ENCODE assay signal across 10 mouse cellular contexts in genomic region chr9:103363088-103363487, GRCm38 (mm10). TPM values are rescaled to one million over a fixed set of nuclear protein-coding genes. Genes with fewer than 3 reads are reported as not detected.
A peak's percentile ranks its signal among the peaks of the same experiment; 100 is the strongest.
DNase-seq lines count a peak whose midpoint lies in the region; ATAC-seq and TF ChIP-seq lines count a peak whose summit lies in the region.
"Had no signal": no experiment of that assay in that cellular context is flagged by ENCODE, and none has a peak within 500 bp of the region (broad histone marks: within the 10 kb centered on the region; RNA-seq: fewer than 3 reads in every experiment).

No protein-coding gene starts in this region.

- ATAC-seq in kidney, postnatal 0 days (replicated peaks; ENCODE audit: low FRiP score, low read depth), result no peak
- no peak for ATAC-seq in embryonic facial prominence, embryonic 15.5 days (ENCODE audit: insufficient number of reproducible peaks, low FRiP score, low TSS enrichment, low read depth)
- no peak for ATAC-seq in intestine, embryonic 16.5 days

- peak overlapping the region; percentile 78; the same call in 1 of the 2 replicates for H3K4me3 ChIP-seq in kidney, postnatal 0 days (replicated peaks; ENCODE audit: low read depth, low read length)
- peak overlapping the region; percentile 95 for H3K4me3 ChIP-seq in embryonic facial prominence, embryonic 15.5 days (replicated peaks)
- H3K4me3 ChIP-seq in intestine, embryonic 16.5 days (ENCODE audit: low read length), result peak overlapping the region; percentile 86
- peak overlapping the region; percentile 72 for H3K4me3 ChIP-seq in myocyte

- H3K4me1 ChIP-seq in kidney, postnatal 0 days (replicated peaks; ENCODE audit: insufficient read depth, low read length), result peaks cover 15% of the 10 kb centered on the region; the same call in 1 of the 2 replicates
- peaks cover 23% of the 10 kb centered on the region for H3K4me1 ChIP-seq in embryonic facial prominence, embryonic 15.5 days
- H3K4me1 ChIP-seq in intestine, embryonic 16.5 days (ENCODE audit: control insufficient read depth, insufficient read depth, low read length), result peaks cover 18% of the 10 kb centered on the region

- no peak for TF ChIP-seq CTCF in kidney, postnatal 0 days (IDR thresholded peaks at IDR 0.05; ENCODE audit: low read depth)

- H3K9ac ChIP-seq in kidney, postnatal 0 days (ENCODE audit: low read depth, low read length), result peak overlapping the region; percentile 95; the same call in 1 of the 2 replicates
- no peak overlapping the region for H3K9ac ChIP-seq in embryonic facial prominence, embryonic 15.5 days
- peak overlapping the region; percentile 96 for H3K9ac ChIP-seq in intestine, embryonic 16.5 days (ENCODE audit: low read depth, low read length)

- H3K9me3 ChIP-seq in kidney, postnatal 0 days (replicated peaks; ENCODE audit: low read length), result no peaks in the 10 kb centered on the region
- no peaks in the 10 kb centered on the region for H3K9me3 ChIP-seq in embryonic facial prominence, embryonic 15.5 days (replicated peaks)
- H3K9me3 ChIP-seq in intestine, embryonic 16.5 days (ENCODE audit: control insufficient read depth, low read length), result no peaks in the 10 kb centered on the region

- H3K36me3 ChIP-seq in kidney, postnatal 0 days (ENCODE audit: insufficient read depth, low read length), result peaks cover 19% of the 10 kb centered on the region; the same call in 1 of the 2 replicates
- H3K36me3 ChIP-seq in embryonic facial prominence, embryonic 15.5 days, result peaks cover 24% of the 10 kb centered on the region
- H3K36me3 ChIP-seq in intestine, embryonic 16.5 days (ENCODE audit: control insufficient read depth, insufficient read depth, low read length), result peaks cover 4% of the 10 kb centered on the region; the same call in 1 of the 2 replicates
- peaks cover 22% of the 10 kb centered on the region for H3K36me3 ChIP-seq in myocyte (ENCODE audit: control insufficient read depth, insufficient read depth)

- DNase-seq in kidney, postnatal 0 days (ENCODE audit: low spot score), result no peak
- DNase-seq in kidney, postnatal 36 days, result no peak
- no peak for DNase-seq in embryo, embryonic 10.5 days (ENCODE audit: low spot score)
- DNase-seq in ovary, postnatal 14 days (ENCODE audit: low spot score), result no peak
- DNase-seq in kidney, adult 18-20 months, result no peak
- DNase-seq: cerebellum, adult 18-20 months; kidney, postnatal 25 days had no signal

- H3K27me3 ChIP-seq in kidney, postnatal 0 days (ENCODE audit: insufficient read depth, low read length), result no peaks in the 10 kb centered on the region
- H3K27me3 ChIP-seq in embryonic facial prominence, embryonic 15.5 days, result no peaks in the 10 kb centered on the region
- H3K27me3 ChIP-seq in intestine, embryonic 16.5 days (replicated peaks; ENCODE audit: control insufficient read depth, insufficient read depth, low read length), result no peaks in the 10 kb centered on the region
- H3K27me3 ChIP-seq in myocyte (ENCODE audit: control insufficient read depth, insufficient read depth, insufficient read length), result no peaks in the 10 kb centered on the region

- H3K27ac ChIP-seq in kidney, postnatal 0 days, result no peak overlapping the region
- no peak overlapping the region for H3K27ac ChIP-seq in embryonic facial prominence, embryonic 15.5 days (replicated peaks)
- H3K27ac ChIP-seq in intestine, embryonic 16.5 days (ENCODE audit: low read length), result no peak overlapping the region

- peak overlapping the region; percentile 86 for H3K4me2 ChIP-seq in kidney, postnatal 0 days (ENCODE audit: low read length)
- peak overlapping the region; percentile 69 for H3K4me2 ChIP-seq in embryonic facial prominence, embryonic 15.5 days (replicated peaks)
- H3K4me2 ChIP-seq in intestine, embryonic 16.5 days (ENCODE audit: low read depth, low read length), result peak overlapping the region; percentile 74
- peak overlapping the region; percentile 74 for H3K4me2 ChIP-seq in myocyte (ENCODE audit: low read depth)

- 46% methylated on average over 6 of the region's 6 CpGs for WGBS in kidney, postnatal 0 days
- WGBS in embryonic facial prominence, embryonic 15.5 days, result 43% methylated on average over 6 of the region's 6 CpGs
- 60% methylated on average over 6 of the region's 6 CpGs for WGBS in intestine, embryonic 16.5 days

- H3ac ChIP-seq in myocyte (ENCODE audit: control insufficient read depth, insufficient read length), result no peak overlapping the region

- TF ChIP-seq POLR2A in myocyte (IDR thresholded peaks at IDR 0.05; ENCODE audit: insufficient read length, low read depth), result no peak

- peaks cover 62% of the 10 kb centered on the region for H3K79me2 ChIP-seq in myocyte (ENCODE audit: control insufficient read depth, insufficient read depth)

TF ChIP-seq in myocyte, 11 proteins besides CTCF, POLR2A, EP300 and RAD21:
- TF ChIP-seq SRF (IDR thresholded peaks at IDR 0.05; ENCODE audit: control insufficient read depth, insufficient read length, low read depth) (no peak), MAX (IDR thresholded peaks at IDR 0.05; ENCODE audit: low read depth) (no peak), REST (IDR thresholded peaks at IDR 0.05; ENCODE audit: insufficient read depth, insufficient read length) (no peak), POLR2AphosphoS2 (IDR thresholded peaks at IDR 0.05; ENCODE audit: insufficient read length, low read depth) (no peak), MYOD1 (IDR thresholded peaks at IDR 0.05; ENCODE audit: control insufficient read depth in 1 of 3, insufficient read length in 2 of 3, low read depth in 2 of 3) (no peak), USF1 (IDR thresholded peaks at IDR 0.05; ENCODE audit: low read depth) (no peak)
TF ChIP-seq in myocyte: peak in this region for 0.

RNA-seq across cellular contexts. Expression of gene Cdv3, which starts 2.6 kb away (rescaled TPM):
- 67.5 and 79.5 TPM in 2 replicates for polyA plus RNA-seq in kidney, postnatal 0 days (2015; fragmentation: Nextera tagmentation; extraction: Ambion mirVana)
- 97.0 and 98.6 TPM in 2 replicates for polyA plus RNA-seq in embryonic facial prominence, embryonic 15.5 days (2015; fragmentation: Nextera tagmentation; extraction: Ambion mirVana)
- 83.8 and 89.4 TPM in 2 replicates for polyA plus RNA-seq in intestine, embryonic 16.5 days (2015; fragmentation: Nextera tagmentation; extraction: Ambion mirVana)
- 92.9 TPM for polyA plus RNA-seq in myocyte (2012; fragmentation: generic; extraction: Trizol)

RNA-seq across cellular contexts. Expression of gene Topbp1, which starts 58.1 kb away (rescaled TPM):
- 33.1 and 35.4 TPM in 2 replicates for polyA plus RNA-seq in kidney, postnatal 0 days (2015; fragmentation: Nextera tagmentation; extraction: Ambion mirVana)
- 52.8 and 55.2 TPM in 2 replicates for polyA plus RNA-seq in embryonic facial prominence, embryonic 15.5 days (2015; fragmentation: Nextera tagmentation; extraction: Ambion mirVana)
- polyA plus RNA-seq in intestine, embryonic 16.5 days (2015; fragmentation: Nextera tagmentation; extraction: Ambion mirVana), result 29.3 and 34.5 TPM in 2 replicates
- 8.4 TPM for polyA plus RNA-seq in myocyte (2012; fragmentation: generic; extraction: Trizol)

RNA-seq across cellular contexts. Expression of gene 1300017J02Rik, which starts 58.2 kb away (rescaled TPM):
- 1.4 and 1.6 TPM in 2 replicates for polyA plus RNA-seq in kidney, postnatal 0 days (2015; fragmentation: Nextera tagmentation; extraction: Ambion mirVana)
- polyA plus RNA-seq in embryonic facial prominence, embryonic 15.5 days (2015; fragmentation: Nextera tagmentation; extraction: Ambion mirVana), result 2.4 and 2.9 TPM in 2 replicates
- 1.8 and 2.9 TPM in 2 replicates for polyA plus RNA-seq in intestine, embryonic 16.5 days (2015; fragmentation: Nextera tagmentation; extraction: Ambion mirVana)
- polyA plus RNA-seq in myocyte (2012; fragmentation: generic; extraction: Trizol), result 0.17 TPM
